Mouse (Mus musculus): ENCODE measurements around the gene Phf5a.

Gene Phf5a

DNA sequence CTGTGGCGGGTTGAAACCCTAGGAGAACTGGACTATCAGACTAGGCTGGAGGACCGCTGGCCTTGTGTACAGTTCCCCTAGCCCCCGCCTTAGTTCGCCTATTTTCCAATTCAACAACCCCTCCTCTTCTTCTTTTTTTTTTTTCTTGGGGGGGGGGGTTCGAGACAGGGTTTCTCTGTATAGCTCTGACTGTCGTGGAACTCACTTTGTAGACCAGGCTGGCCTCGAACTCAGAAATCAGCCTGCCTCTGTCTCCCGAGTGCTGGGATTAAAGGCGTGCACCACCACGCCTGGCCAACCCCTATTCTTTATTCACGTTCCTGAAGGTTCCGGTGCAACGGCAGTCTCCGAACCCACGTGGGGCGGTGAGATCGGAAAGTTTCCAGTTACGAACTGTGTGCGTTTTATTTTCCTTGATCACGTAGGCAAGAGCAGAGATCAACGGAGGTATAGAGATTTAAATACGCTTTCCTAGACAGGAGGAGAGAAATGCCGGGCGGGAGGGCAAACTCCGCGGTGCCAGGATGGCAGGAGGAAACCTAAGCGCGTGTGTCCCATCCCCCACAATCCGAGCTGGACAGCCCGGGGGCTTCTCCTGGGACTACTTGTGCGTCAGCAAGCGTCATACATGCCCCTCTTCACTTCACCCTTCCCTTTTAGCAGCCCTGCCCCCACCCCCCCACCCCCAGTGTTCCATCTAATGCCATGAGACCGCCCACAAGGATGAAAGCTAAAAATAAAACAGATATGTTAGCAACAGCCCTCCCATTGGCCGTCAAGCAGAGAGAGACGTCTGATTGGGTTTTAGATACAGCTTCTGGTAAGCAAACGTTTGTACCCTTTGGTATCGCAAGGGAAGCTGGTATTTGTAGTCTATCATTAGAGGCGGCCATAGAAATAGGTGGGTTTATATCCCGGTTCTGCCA lies 12.1 kb downstream of the Phf5a start:
- peaks cover 3% of the 10 kb centered on the region; the same call in 1 of the 2 replicates for H3K36me3 ChIP-seq (ENCODE audit: control insufficient read depth, insufficient read depth, low read length, poor library complexity, severe bottlenecking)
- peak; percentile 96 for DNase-seq (ENCODE audit: low read depth, low spot score)
- H3K27me3 ChIP-seq (ENCODE audit: control insufficient read depth, insufficient read depth, low read length, poor library complexity, severe bottlenecking): no peaks in the 10 kb centered on the region

DNA sequence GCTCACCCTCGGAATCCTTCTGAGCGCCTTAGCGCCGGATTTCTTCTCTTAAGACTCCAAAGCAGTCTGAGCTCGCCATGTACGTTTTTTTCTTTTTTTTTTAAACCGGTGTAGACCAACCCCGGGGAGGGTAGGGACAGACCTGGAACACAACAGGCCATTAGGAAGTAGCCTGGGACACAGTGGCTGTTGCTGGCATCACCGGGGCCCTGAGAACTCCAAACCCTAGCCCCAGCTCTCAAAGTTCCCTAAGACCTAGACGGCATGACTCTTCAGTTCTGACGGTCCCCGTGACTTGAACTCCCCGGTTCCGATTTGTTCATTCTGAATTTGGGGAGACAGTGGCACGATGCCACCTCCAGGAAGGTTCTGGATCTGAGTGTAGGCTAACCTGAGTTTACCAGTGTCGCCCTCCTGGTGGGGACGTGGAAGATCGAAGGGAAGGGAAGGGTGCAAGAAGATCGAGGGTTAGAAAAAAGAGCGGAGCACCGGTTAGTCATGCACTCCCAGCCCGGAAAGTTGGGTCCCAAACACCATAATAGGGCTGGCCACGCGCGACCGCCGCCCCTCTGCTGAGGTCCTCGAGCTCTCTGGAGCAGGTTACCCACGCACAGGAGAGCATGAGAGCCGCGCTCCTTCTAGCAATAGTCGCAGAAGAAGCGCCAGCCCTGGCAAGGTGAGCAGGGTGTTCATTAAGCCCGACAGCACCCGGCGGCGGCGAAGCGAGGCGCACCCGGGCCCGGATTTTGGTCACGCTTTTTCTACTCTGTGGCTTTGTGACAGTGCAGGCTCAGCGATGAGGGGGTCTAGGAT lies 13.0 kb downstream of the Phf5a start, which contains the start of gene Tob2:
Tob2 (minus strand) TSS at position 280 of the 813 bp plus-strand sequence.
- Histone ChIP-seq H3K36me3 (ENCODE audit: control insufficient read depth, insufficient read depth, low read length, poor library complexity, severe bottlenecking) (no peaks in the 10 kb centered on the region), H3K27me3 (ENCODE audit: control insufficient read depth, insufficient read depth, low read length, poor library complexity, severe bottlenecking) (no peaks in the 10 kb centered on the region)
- peak; percentile 74 for DNase-seq (ENCODE audit: low read depth, low spot score)

DNA sequence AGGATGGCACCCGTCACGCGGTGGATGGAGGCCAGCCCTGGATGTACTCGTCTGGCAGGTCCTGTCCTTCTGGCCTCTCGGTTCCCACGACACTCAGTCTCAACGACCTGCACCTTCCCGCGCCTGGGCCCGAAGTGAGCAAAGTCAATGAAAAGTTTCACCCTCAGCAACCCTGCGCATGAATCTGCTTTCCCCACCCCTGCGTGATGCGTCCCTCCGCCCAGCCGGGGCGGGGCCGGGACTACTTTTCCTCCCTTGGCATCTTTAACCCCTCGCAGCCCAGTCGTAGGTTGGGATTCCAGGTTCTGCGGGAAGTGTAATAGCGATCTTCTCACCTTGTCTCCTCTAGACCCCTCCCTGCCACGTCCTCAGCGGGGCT lies 13.6 kb downstream of the Phf5a start:
- peak; percentile 91 for DNase-seq (ENCODE audit: low read depth, low spot score)
- Histone ChIP-seq H3K27me3 (ENCODE audit: control insufficient read depth, insufficient read depth, low read length, poor library complexity, severe bottlenecking) (no peaks in the 10 kb centered on the region), H3K36me3 (ENCODE audit: control insufficient read depth, insufficient read depth, low read length, poor library complexity, severe bottlenecking) (no peaks in the 10 kb centered on the region)

DNA sequence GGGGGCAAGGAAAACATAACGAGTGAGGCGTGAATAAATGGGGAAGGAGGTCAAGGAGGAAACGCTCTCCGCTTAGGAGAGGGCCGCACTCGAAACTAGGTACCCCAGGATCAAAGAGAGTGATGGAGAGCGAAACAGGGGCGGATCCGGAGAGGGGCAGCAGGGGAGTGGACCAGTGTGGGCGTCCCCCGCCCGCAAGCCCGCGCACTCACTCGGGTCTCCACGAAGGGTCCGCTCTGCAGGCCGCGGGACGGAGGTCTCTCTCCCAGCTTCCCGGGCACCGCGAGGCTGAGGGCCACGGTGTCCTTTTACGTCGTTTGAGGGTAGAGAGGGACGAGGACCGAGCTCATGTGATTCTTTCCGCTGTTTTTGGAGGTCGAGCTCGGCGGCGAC lies 14.0 kb downstream of the Phf5a start:
- H3K36me3 ChIP-seq (ENCODE audit: control insufficient read depth, insufficient read depth, low read length, poor library complexity, severe bottlenecking): no peaks in the 10 kb centered on the region; the same call in 1 of the 2 replicates
- DNase-seq (ENCODE audit: low read depth, low spot score): no peak

DNA sequence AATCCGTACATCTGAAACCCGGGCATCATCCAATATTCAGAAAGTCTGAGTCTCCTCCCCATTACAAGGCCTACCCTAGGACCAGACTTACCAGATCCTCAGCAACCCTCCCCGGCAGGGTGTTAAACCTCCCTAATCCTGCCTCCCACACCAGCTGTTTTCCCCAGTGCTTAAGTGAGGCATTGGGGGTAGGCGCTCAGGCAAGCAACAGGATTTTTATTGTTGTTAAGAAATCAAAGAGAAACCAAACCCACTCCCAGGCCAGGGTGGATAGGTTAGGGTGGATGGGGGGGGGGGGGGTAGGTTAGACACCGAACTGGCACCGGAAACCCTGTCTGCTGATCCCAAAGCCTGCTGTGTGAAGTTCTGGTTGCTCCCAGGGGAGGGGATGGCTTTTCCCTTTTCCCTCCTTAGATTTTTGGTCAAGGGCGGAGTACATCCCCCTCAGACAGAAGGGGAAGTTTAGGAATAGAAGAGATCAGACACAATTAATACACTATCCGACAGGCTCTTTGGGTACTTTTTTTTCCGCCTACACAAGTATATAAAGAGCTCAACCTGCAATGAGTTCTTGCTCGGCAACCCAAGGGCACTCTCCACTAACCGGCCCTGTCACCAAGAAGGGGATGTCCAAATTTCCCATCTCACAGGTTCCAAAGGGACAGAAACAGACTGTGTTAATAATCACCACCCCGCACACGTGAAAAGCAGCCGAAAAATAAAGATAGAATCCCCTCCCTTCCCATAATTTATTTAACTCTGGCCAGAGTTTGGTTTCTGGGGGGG lies 14.6 kb downstream of the Phf5a start:
- H3K27me3 ChIP-seq (ENCODE audit: control insufficient read depth, insufficient read depth, low read length, poor library complexity, severe bottlenecking): no peaks in the 10 kb centered on the region
- H3K36me3 ChIP-seq (ENCODE audit: control insufficient read depth, insufficient read depth, low read length, poor library complexity, severe bottlenecking): peaks cover 3% of the 10 kb centered on the region
- DNase-seq (ENCODE audit: low read depth, low spot score): peak; percentile 51

More for the DNA sequence above, 14.0 kb downstream of the Phf5a start:
- no peaks in the 10 kb centered on the region for H3K27me3 ChIP-seq (ENCODE audit: control insufficient read depth, insufficient read depth, low read length, poor library complexity, severe bottlenecking)

DNA sequence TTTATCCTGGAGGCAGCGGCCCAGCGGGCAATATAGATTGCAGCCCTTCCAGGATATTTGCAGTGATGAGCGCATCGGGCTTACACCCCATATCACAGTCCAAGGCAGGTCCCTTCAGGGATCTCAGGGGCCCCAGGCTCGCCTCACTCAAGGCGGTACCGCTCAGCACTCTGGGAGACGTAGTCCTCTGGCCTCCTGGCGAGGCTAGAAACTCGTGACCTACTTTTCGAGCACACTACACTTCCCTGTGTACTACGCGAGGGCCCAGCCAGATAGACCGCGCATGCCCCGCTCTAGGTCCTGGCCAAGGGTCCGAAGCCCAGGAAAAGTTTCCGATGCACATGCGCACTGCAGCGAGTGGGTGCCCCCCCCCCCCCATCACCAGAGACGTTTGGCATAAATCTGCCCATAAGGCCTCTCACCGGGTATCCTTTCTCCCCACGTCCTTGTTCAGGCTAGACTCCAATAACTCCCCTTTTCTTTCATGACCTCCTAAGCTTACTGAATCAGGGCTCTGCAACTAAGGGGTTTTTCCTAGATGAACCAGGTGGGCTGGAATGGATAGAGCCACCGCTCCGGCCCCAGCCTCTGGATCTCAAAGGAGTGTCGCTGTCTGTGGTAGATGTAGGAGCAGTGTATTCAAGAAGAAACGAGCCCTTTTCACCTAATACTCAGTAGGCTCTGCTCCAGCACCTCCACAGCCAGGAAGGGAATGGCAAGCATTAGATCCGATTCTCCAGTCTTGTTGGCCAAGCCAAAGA lies 15.5 kb downstream of the Phf5a start:
- DNase-seq (ENCODE audit: low read depth, low spot score): peak; percentile 90
- Histone ChIP-seq H3K27me3 (ENCODE audit: control insufficient read depth, insufficient read depth, low read length, poor library complexity, severe bottlenecking) (no peaks in the 10 kb centered on the region), H3K36me3 (ENCODE audit: control insufficient read depth, insufficient read depth, low read length, poor library complexity, severe bottlenecking) (peaks cover 5% of the 10 kb centered on the region)

GRCm38 (mm10) chr15:81853081-81853480 lies 18.6 kb downstream of the Phf5a start:
- H3K27me3 ChIP-seq (ENCODE audit: control insufficient read depth, insufficient read depth, low read length, poor library complexity, severe bottlenecking): no peaks in the 10 kb centered on the region
- DNase-seq (ENCODE audit: low read depth, low spot score): no peak
- peaks cover 14% of the 10 kb centered on the region for H3K36me3 ChIP-seq (ENCODE audit: control insufficient read depth, insufficient read depth, low read length, poor library complexity, severe bottlenecking)

- DNase-seq (ENCODE audit: low read depth, low spot score): no peak
- Histone ChIP-seq H3K36me3 (ENCODE audit: control insufficient read depth, insufficient read depth, low read length, poor library complexity, severe bottlenecking) (peaks cover 14% of the 10 kb centered on the region), H3K27me3 (ENCODE audit: control insufficient read depth, insufficient read depth, low read length, poor library complexity, severe bottlenecking) (no peaks in the 10 kb centered on the region)
Observed at GRCm38 (mm10) chr15:81852411-81853000, 19.2 kb downstream of the Phf5a start.

GRCm38 (mm10) chr15:81851375-81851774 lies 20.3 kb downstream of the Phf5a start:
- no peak for DNase-seq (ENCODE audit: low read depth, low spot score)
- peaks cover 14% of the 10 kb centered on the region for H3K36me3 ChIP-seq (ENCODE audit: control insufficient read depth, insufficient read depth, low read length, poor library complexity, severe bottlenecking)

GRCm38 (mm10) chr15:81850718-81851117 lies 21.0 kb downstream of the Phf5a start:
- Histone ChIP-seq H3K27me3 (ENCODE audit: control insufficient read depth, insufficient read depth, low read length, poor library complexity, severe bottlenecking) (no peaks in the 10 kb centered on the region), H3K36me3 (ENCODE audit: control insufficient read depth, insufficient read depth, low read length, poor library complexity, severe bottlenecking) (peaks cover 14% of the 10 kb centered on the region)
- no peak for DNase-seq (ENCODE audit: low read depth, low spot score)

More at GRCm38 (mm10) chr15:81851375-81851774, 20.3 kb downstream of the Phf5a start:
- H3K27me3 ChIP-seq (ENCODE audit: control insufficient read depth, insufficient read depth, low read length, poor library complexity, severe bottlenecking): no peaks in the 10 kb centered on the region

GRCm38 (mm10) chr15:81849104-81849503 lies 22.6 kb downstream of the Phf5a start:
- H3K36me3 ChIP-seq (ENCODE audit: control insufficient read depth, insufficient read depth, low read length, poor library complexity, severe bottlenecking): peaks cover 14% of the 10 kb centered on the region
- no peaks in the 10 kb centered on the region for H3K27me3 ChIP-seq (ENCODE audit: control insufficient read depth, insufficient read depth, low read length, poor library complexity, severe bottlenecking)
- DNase-seq (ENCODE audit: low read depth, low spot score): no peak

GRCm38 (mm10) chr15:81848301-81848700 lies 23.4 kb downstream of the Phf5a start:
- DNase-seq (ENCODE audit: low read depth, low spot score): peak; percentile 83
- Histone ChIP-seq H3K36me3 (ENCODE audit: control insufficient read depth, insufficient read depth, low read length, poor library complexity, severe bottlenecking) (peaks cover 14% of the 10 kb centered on the region), H3K27me3 (ENCODE audit: control insufficient read depth, insufficient read depth, low read length, poor library complexity, severe bottlenecking) (no peaks in the 10 kb centered on the region)

GRCm38 (mm10) chr15:81847861-81848260 lies 23.9 kb downstream of the Phf5a start:
- H3K36me3 ChIP-seq (ENCODE audit: control insufficient read depth, insufficient read depth, low read length, poor library complexity, severe bottlenecking): peaks cover 14% of the 10 kb centered on the region
- H3K27me3 ChIP-seq (ENCODE audit: control insufficient read depth, insufficient read depth, low read length, poor library complexity, severe bottlenecking): no peaks in the 10 kb centered on the region
- DNase-seq (ENCODE audit: low read depth, low spot score): no peak

All from splenic B cell, adult 2 months (primary cell).